Mouse (Mus musculus): Measurements from ENCODE around the gene Rbp3. TPM values are rescaled to one million over a fixed set of nuclear protein-coding genes. Genes with fewer than 3 reads are reported as not detected.

Rbp3 gene
- not detected in 2 replicates for polyA plus RNA-seq (2014; fragmentation: Nextera tagmentation; extraction: Ambion mirVana)

GRCm38 (mm10) chr14:33953761-33954160 lies at the start of gene Rbp3:
Gene Rbp3, plus strand, starts transcription at chr14:33954003.
- DNase-seq (ENCODE audit: low spot score) (no peak), ATAC-seq (ENCODE audit: low read depth) (no peak)
- H3K27me3 ChIP-seq (replicated peaks; ENCODE audit: control insufficient read depth, insufficient read depth, low read length): no peaks in the 10 kb centered on the region
- no peak within 1 kb of the TSS for H3K4me3 ChIP-seq (ENCODE audit: low read depth, low read length)
- H3K27ac ChIP-seq (replicated peaks; ENCODE audit: low read depth, low read length): no peak within 1 kb of the TSS
- no peak within 1 kb of the TSS for H3K9ac ChIP-seq (ENCODE audit: low read depth, low read length)
- H3K9me3 ChIP-seq (ENCODE audit: control insufficient read depth, low read length): no peaks in the 10 kb centered on the region
- no peaks in the 10 kb centered on the region for H3K36me3 ChIP-seq (ENCODE audit: control insufficient read depth, insufficient read depth, low read length)
- no peak within 1 kb of the TSS for H3K4me2 ChIP-seq (ENCODE audit: low read depth, low read length)
- WGBS: 84% methylated on average over 5 of the region's 5 CpGs
- no peaks in the 10 kb centered on the region for H3K4me1 ChIP-seq (ENCODE audit: control insufficient read depth, insufficient read depth, low read length)

- H3K4me2 ChIP-seq (ENCODE audit: low read depth, low read length): no peak overlapping the region
- H3K27ac ChIP-seq (replicated peaks; ENCODE audit: low read depth, low read length): no peak overlapping the region
- no peaks in the 10 kb centered on the region for H3K4me1 ChIP-seq (ENCODE audit: control insufficient read depth, insufficient read depth, low read length)
- H3K9me3 ChIP-seq (ENCODE audit: control insufficient read depth, low read length): 0 out of 2 replicates have a peak, but pooled peaks cover 4% of the 10 kb centered on the region
- H3K4me3 ChIP-seq (ENCODE audit: low read depth, low read length): no peak overlapping the region
- H3K9ac ChIP-seq (ENCODE audit: low read depth, low read length): no peak overlapping the region
- H3K27me3 ChIP-seq (replicated peaks; ENCODE audit: control insufficient read depth, insufficient read depth, low read length): no peaks in the 10 kb centered on the region
- ATAC-seq (ENCODE audit: low read depth) (no peak), DNase-seq (ENCODE audit: low spot score) (no peak)
- no peaks in the 10 kb centered on the region for H3K36me3 ChIP-seq (ENCODE audit: control insufficient read depth, insufficient read depth, low read length)
Observed at GRCm38 (mm10) chr14:33904851-33905250, 49.0 kb upstream of the Rbp3 start.

GRCm38 (mm10) chr14:33913727-33914126 lies 40.1 kb upstream of the Rbp3 start:
- H3K4me1 ChIP-seq (ENCODE audit: control insufficient read depth, insufficient read depth, low read length): peaks cover 6% of the 10 kb centered on the region
- peak; percentile 40 for DNase-seq (ENCODE audit: low spot score)

GRCm38 (mm10) chr14:33914206-33914605 lies 39.6 kb upstream of the Rbp3 start:
- Histone ChIP-seq H3K9ac (ENCODE audit: low read depth, low read length) (no peak overlapping the region), H3K4me1 (ENCODE audit: control insufficient read depth, insufficient read depth, low read length) (peaks cover 11% of the 10 kb centered on the region), H3K4me2 (ENCODE audit: low read depth, low read length) (no peak overlapping the region), H3K9me3 (ENCODE audit: control insufficient read depth, low read length) (no peaks in the 10 kb centered on the region), H3K36me3 (ENCODE audit: control insufficient read depth, insufficient read depth, low read length) (no peaks in the 10 kb centered on the region), H3K27ac (replicated peaks; ENCODE audit: low read depth, low read length) (no peak overlapping the region), H3K27me3 (replicated peaks; ENCODE audit: control insufficient read depth, insufficient read depth, low read length) (no peaks in the 10 kb centered on the region; the same call in 1 of the 2 replicates), H3K4me3 (ENCODE audit: low read depth, low read length) (no peak overlapping the region)
- ATAC-seq (ENCODE audit: low read depth) (no peak), DNase-seq (ENCODE audit: low spot score) (no peak)
- WGBS: 87% methylated on average over 9 of the region's 9 CpGs

More at GRCm38 (mm10) chr14:33913727-33914126, 40.1 kb upstream of the Rbp3 start:
- Histone ChIP-seq H3K9ac (ENCODE audit: low read depth, low read length) (no peak overlapping the region), H3K4me2 (ENCODE audit: low read depth, low read length) (no peak overlapping the region), H3K9me3 (ENCODE audit: control insufficient read depth, low read length) (no peaks in the 10 kb centered on the region), H3K4me3 (ENCODE audit: low read depth, low read length) (no peak overlapping the region), H3K27ac (replicated peaks; ENCODE audit: low read depth, low read length) (no peak overlapping the region), H3K36me3 (ENCODE audit: control insufficient read depth, insufficient read depth, low read length) (no peaks in the 10 kb centered on the region), H3K27me3 (replicated peaks; ENCODE audit: control insufficient read depth, insufficient read depth, low read length) (no peaks in the 10 kb centered on the region; the same call in 1 of the 2 replicates)
- 29% methylated on average over 3 of the region's 3 CpGs for WGBS
- no peak for ATAC-seq (ENCODE audit: low read depth)

GRCm38 (mm10) chr14:33920727-33921559 lies 32.9 kb upstream of the Rbp3 start:
- Histone ChIP-seq H3K9ac (ENCODE audit: low read depth, low read length) (no peak overlapping the region), H3K9me3 (ENCODE audit: control insufficient read depth, low read length) (no peaks in the 10 kb centered on the region), H3K4me3 (ENCODE audit: low read depth, low read length) (no peak overlapping the region), H3K4me2 (ENCODE audit: low read depth, low read length) (no peak overlapping the region), H3K4me1 (ENCODE audit: control insufficient read depth, insufficient read depth, low read length) (peaks cover 21% of the 10 kb centered on the region), H3K36me3 (ENCODE audit: control insufficient read depth, insufficient read depth, low read length) (no peaks in the 10 kb centered on the region), H3K27me3 (replicated peaks; ENCODE audit: control insufficient read depth, insufficient read depth, low read length) (peaks cover 52% of the 10 kb centered on the region), H3K27ac (replicated peaks; ENCODE audit: low read depth, low read length) (no peak overlapping the region)
- 27% methylated on average over 14 of the region's 14 CpGs for WGBS
- DNase-seq (ENCODE audit: low spot score) (no peak), ATAC-seq (ENCODE audit: low read depth) (no peak)

GRCm38 (mm10) chr14:33922771-33923167 lies 31.0 kb upstream of the Rbp3 start:
- WGBS: 9% methylated on average over 8 of the region's 8 CpGs
- H3K27me3 ChIP-seq (replicated peaks; ENCODE audit: control insufficient read depth, insufficient read depth, low read length): peaks cover 53% of the 10 kb centered on the region

GRCm38 (mm10) chr14:33923168-33924070 lies 30.4 kb upstream of the Rbp3 start, which contains the start of gene Gdf10:
Gene Gdf10, plus strand, starts transcription at chr14:33923587.
- ATAC-seq (ENCODE audit: low read depth) (peak; percentile 82), DNase-seq (ENCODE audit: low spot score) (peak; percentile 62)
- Histone ChIP-seq H3K9ac (ENCODE audit: low read depth, low read length) (peak within 1 kb of the TSS; percentile 74), H3K4me3 (ENCODE audit: low read depth, low read length) (peak within 1 kb of the TSS; percentile 62), H3K9me3 (ENCODE audit: control insufficient read depth, low read length) (no peaks in the 10 kb centered on the region), H3K36me3 (ENCODE audit: control insufficient read depth, insufficient read depth, low read length) (no peaks in the 10 kb centered on the region), H3K4me2 (ENCODE audit: low read depth, low read length) (peak within 1 kb of the TSS; percentile 95), H3K4me1 (ENCODE audit: control insufficient read depth, insufficient read depth, low read length) (peaks cover 27% of the 10 kb centered on the region), H3K27me3 (replicated peaks; ENCODE audit: control insufficient read depth, insufficient read depth, low read length) (peaks cover 53% of the 10 kb centered on the region), H3K27ac (replicated peaks; ENCODE audit: low read depth, low read length) (peak within 1 kb of the TSS; percentile 56)
- under 1% methylated on average over 30 of the region's 85 CpGs for WGBS

More at GRCm38 (mm10) chr14:33922771-33923167, 31.0 kb upstream of the Rbp3 start:
- Histone ChIP-seq H3K4me3 (ENCODE audit: low read depth, low read length) (peak overlapping the region; percentile 62), H3K9me3 (ENCODE audit: control insufficient read depth, low read length) (no peaks in the 10 kb centered on the region), H3K36me3 (ENCODE audit: control insufficient read depth, insufficient read depth, low read length) (no peaks in the 10 kb centered on the region), H3K27ac (replicated peaks; ENCODE audit: low read depth, low read length) (no peak overlapping the region), H3K9ac (ENCODE audit: low read depth, low read length) (peak overlapping the region; percentile 74; the same call in 1 of the 2 replicates), H3K4me2 (ENCODE audit: low read depth, low read length) (peak overlapping the region; percentile 95), H3K4me1 (ENCODE audit: control insufficient read depth, insufficient read depth, low read length) (peaks cover 27% of the 10 kb centered on the region)
- no peak for ATAC-seq (ENCODE audit: low read depth)
- no peak for DNase-seq (ENCODE audit: low spot score)

- H3K36me3 ChIP-seq (ENCODE audit: control insufficient read depth, insufficient read depth, low read length): peaks cover 9% of the 10 kb centered on the region; the same call in 1 of the 2 replicates
- H3K27ac ChIP-seq (replicated peaks; ENCODE audit: low read depth, low read length): no peak overlapping the region
- H3K9ac ChIP-seq (ENCODE audit: low read depth, low read length): no peak overlapping the region
- H3K4me3 ChIP-seq (ENCODE audit: low read depth, low read length): no peak overlapping the region
- no peak for ATAC-seq (ENCODE audit: low read depth)
- no peaks in the 10 kb centered on the region for H3K9me3 ChIP-seq (ENCODE audit: control insufficient read depth, low read length)
- peaks cover 32% of the 10 kb centered on the region for H3K27me3 ChIP-seq (replicated peaks; ENCODE audit: control insufficient read depth, insufficient read depth, low read length)
- no peak overlapping the region for H3K4me2 ChIP-seq (ENCODE audit: low read depth, low read length)
- 0 out of 2 replicates have a peak, but pooled peaks cover under 1% of the 10 kb centered on the region for H3K4me1 ChIP-seq (ENCODE audit: control insufficient read depth, insufficient read depth, low read length)
- WGBS: 52% methylated on average over 17 of the region's 17 CpGs
- no peak for DNase-seq (ENCODE audit: low spot score)
Observed at GRCm38 (mm10) chr14:33931853-33932252, 21.9 kb upstream of the Rbp3 start.

Measured in embryonic facial prominence, embryonic 14.5 days (tissue).